Mouse (Mus musculus): ENCODE measurements at regions not wholly inside any gene's neighbourhood (a gene's known extent, or its start where the extent isn't known, plus 50 kb on each side); places are given as distances from the start of the nearest gene placed in this dataset.
"Not testable (repeated sequence)": the region's sequence is repeated elsewhere in the genome, so short reads cannot be mapped to it uniquely, and the experiment has no call there.

DNA sequence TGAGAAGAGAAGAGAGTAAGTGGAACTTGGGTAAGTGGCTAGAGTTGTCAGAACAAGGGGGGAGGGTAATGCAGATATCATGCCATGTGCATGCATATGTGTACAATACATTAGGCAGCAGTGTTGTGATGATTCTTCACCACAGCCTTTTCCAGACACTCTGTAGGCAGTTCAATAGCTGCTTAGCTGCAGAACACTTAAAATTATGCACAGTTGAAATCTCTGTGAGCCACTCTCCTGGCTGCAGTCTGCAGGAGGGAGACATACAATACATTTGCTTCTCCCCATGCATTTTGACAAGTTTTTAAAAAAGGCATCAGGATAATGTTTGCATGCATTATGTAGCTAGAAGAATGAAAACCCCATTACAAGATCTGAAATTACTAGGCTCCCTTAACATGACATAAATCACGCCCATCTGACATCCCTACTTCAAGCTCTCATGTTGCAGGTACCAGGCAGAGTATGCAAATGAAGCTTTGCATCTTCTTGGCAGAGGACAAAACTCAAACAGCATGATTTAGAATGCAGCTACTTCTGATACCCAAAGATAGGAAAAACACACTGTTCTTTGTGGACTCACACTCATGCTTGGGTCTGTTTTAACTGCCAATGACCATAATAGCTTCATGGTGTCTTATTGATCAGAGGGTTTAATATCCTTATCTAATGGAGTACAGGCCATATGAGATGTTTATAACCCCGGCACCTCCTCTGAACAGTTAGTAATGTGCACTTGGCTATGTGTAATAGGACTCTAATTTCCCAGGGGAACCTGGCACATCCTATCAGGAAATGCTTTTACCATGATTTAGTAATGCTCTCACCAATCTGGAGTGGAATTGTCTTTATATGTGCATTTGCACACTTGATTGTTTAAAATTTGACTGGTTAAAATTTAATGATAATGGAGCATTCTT is 640.9 kb upstream of the Marcks start:
- H3K4me2 ChIP-seq, result no peak overlapping the region
- H3K4me3 ChIP-seq, result no peak overlapping the region
- H3K27ac ChIP-seq, result no peak overlapping the region
- WGBS (ENCODE audit: insufficient replicate concordance), result 47% methylated on average over 2 of the region's 2 CpGs
- no peaks in the 10 kb centered on the region for H3K36me3 ChIP-seq
- no peaks in the 10 kb centered on the region for H3K27me3 ChIP-seq (replicated peaks)
- no peaks in the 10 kb centered on the region for H3K4me1 ChIP-seq
- H3K9ac ChIP-seq, result no peak overlapping the region
- H3K9me3 ChIP-seq (replicated peaks), result no peaks in the 10 kb centered on the region
- ATAC-seq, result no peak

DNA sequence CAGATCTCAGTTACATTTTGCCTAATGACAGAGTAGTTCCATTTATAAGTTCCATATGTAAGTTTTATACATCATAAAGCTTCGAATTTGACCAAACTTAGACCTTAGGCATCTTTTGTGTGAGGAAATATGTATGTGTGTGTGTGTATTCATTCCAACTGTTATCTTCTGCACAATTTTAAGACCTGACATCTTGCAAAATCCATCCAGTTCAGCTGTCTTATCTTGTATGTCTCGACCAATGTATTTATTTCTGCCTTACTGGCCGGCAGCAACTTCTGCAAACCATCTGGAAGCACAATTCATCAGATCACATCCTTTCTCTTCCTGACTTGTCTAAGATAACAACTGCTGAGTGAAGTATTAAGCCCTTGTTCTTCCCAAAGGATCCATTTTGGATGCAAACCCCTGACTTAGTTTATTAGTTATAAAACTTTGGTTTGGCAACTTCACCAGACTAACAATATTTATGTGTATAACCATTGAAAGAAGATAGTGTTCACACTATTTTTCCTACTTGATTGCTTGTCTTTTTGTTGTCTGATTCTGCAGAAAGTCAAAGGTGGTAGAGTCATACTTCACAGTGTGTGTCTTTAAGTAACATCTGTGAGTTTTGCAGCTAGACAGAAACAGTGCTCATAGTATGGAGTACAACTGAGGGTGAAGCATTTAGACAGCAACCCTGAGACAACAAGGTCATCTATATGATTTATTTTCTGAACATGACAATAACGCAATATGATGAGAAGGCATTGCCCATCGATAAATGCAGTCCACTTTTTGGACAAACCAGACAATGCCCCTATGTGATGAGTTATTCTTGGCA is 622.0 kb upstream of the Marcks start:
- H3K27ac ChIP-seq, result no peak overlapping the region
- no peaks in the 10 kb centered on the region for H3K9me3 ChIP-seq (replicated peaks)
- no peaks in the 10 kb centered on the region for H3K36me3 ChIP-seq
- whole genome bisulfite sequencing (ENCODE audit: insufficient replicate concordance), result 49% methylated on average over 5 of the region's 5 CpGs
- no peaks in the 10 kb centered on the region for H3K4me1 ChIP-seq
- H3K9ac ChIP-seq, result no peak overlapping the region
- H3K4me2 ChIP-seq, result no peak overlapping the region
- no peak for ATAC-seq
- no peaks in the 10 kb centered on the region for H3K27me3 ChIP-seq (replicated peaks)
- no peak overlapping the region for H3K4me3 ChIP-seq

DNA sequence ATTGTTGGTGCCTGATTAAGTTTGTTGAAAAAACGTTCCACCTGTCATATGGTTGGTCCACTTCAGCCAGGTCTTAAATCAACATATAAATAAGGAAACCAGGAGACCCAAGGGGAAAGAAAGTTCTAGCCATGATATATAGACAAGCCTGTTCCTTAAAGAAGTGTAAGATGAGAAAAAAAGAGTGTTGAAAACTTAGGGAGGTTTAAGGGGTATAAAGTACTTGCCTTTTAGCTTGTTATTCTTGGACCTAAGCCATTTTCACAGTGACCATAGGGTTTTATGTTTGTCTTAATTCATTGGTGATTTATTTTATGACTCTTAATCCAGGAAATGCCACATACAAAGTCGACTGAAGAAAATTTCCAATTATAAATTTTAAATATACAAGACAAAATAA is 602.9 kb upstream of the Marcks start:
- no peak for ATAC-seq
- WGBS (ENCODE audit: insufficient replicate concordance), result 28% methylated on average over 2 of the region's 2 CpGs

DNA sequence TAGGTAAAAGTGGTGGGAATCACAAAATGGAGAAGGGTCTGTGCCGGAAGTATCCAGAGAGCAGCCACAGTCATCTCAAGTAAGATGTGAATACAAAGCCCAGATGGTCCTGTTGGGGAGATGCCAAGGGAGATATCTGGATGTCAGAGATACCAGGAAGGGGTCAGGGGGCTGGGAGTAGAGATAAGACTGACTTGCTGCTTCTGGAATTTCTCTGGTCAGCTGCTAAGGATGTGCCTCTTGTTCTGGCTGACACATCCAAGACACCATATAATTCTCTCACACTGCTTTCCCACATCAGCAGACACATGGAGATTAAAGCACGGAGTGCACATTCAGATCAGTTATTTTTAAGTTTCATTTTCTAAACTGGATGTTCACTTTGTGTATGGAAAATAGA is 600.3 kb upstream of the Marcks start:
- no peak for ATAC-seq
- Histone ChIP-seq H3K4me1 (no peaks in the 10 kb centered on the region), H3K4me3 (no peak overlapping the region), H3K27me3 (replicated peaks) (no peaks in the 10 kb centered on the region), H3K9me3 (replicated peaks) (no peaks in the 10 kb centered on the region), H3K4me2 (no peak overlapping the region), H3K36me3 (no peaks in the 10 kb centered on the region), H3K27ac (no peak overlapping the region), H3K9ac (no peak overlapping the region)
- 26% methylated on average over 2 of the region's 2 CpGs for WGBS (ENCODE audit: insufficient replicate concordance)

More for the DNA sequence above, 602.9 kb upstream of the Marcks start:
- Histone ChIP-seq H3K4me2 (no peak overlapping the region), H3K4me3 (no peak overlapping the region), H3K27me3 (replicated peaks) (no peaks in the 10 kb centered on the region), H3K36me3 (no peaks in the 10 kb centered on the region), H3K4me1 (no peaks in the 10 kb centered on the region), H3K9ac (no peak overlapping the region), H3K9me3 (replicated peaks) (no peaks in the 10 kb centered on the region), H3K27ac (no peak overlapping the region)

DNA sequence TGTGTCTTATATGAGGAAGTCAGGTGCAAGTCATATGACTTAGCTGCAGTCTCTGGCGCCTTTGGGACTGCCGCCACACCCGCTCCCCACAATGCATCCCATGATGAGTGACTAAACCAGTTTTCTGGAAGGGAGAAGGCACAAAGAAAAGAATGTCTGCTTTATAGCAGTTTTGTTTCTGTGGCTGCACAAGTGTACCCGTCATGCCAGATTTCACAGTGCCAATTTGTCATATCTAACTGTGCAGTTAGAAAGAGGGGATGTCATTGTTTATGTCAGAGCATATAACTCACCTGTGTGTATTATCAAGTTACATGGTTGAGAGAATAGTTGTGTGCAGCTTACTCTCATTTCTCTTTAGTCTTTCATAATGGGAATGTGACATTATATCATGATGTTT is 586.9 kb upstream of the Marcks start:
- Histone ChIP-seq H3K4me1 (no peaks in the 10 kb centered on the region), H3K9ac (no peak overlapping the region), H3K9me3 (replicated peaks) (no peaks in the 10 kb centered on the region), H3K36me3 (no peaks in the 10 kb centered on the region), H3K27ac (no peak overlapping the region), H3K4me2 (no peak overlapping the region), H3K27me3 (replicated peaks) (no peaks in the 10 kb centered on the region), H3K4me3 (no peak overlapping the region)
- no peak for ATAC-seq
- WGBS (ENCODE audit: insufficient replicate concordance), result 83% methylated on average over 4 of the region's 4 CpGs

DNA sequence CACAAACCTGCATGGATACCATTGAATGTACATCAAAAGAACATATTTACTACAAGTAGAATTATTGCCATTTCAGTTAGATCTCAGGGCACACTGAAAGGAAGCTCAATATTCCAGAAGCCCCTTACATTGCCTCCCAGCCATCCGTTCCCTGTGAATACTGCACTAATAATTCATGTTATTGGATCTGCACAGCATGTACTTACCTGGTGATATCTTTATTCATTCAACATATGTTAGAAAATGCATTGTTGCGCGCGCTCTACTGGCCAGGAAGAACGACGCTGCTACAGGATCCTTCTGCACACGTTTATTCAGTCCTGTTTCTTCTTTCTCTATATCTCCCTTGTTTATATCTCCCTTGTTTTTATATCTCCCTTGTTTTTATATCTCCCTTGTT is 586.3 kb upstream of the Marcks start:
- 77% methylated on average over 7 of the region's 7 CpGs for WGBS (ENCODE audit: insufficient replicate concordance)
- H3K4me2 ChIP-seq; H3K9ac ChIP-seq; H3K4me3 ChIP-seq; ATAC-seq; H3K27me3 ChIP-seq (replicated peaks); H3K9me3 ChIP-seq (replicated peaks); H3K27ac ChIP-seq; H3K4me1 ChIP-seq; H3K36me3 ChIP-seq: not testable (repeated sequence)

DNA sequence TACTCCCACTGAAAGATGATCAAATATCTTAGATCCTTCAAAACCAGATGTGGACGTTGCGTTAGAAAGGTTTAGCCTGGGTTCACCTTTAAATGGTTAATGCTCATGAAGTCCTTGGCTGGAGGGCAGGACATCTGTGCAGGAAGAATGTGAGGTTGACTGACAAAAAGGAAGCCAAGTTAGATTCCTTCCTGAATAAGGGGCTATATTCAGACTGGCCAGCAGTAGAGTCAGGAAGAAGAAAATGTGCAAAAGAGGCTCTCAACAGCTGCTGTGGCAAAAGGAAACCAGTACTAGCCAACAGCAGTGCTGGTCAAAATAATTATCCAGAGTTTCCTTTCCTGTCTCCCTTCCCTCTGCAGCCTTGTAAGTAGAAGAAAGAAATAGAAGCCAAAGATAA is 582.0 kb upstream of the Marcks start:
- no peak for ATAC-seq
- 52% methylated on average over 2 of the region's 2 CpGs for WGBS (ENCODE audit: insufficient replicate concordance)

DNA sequence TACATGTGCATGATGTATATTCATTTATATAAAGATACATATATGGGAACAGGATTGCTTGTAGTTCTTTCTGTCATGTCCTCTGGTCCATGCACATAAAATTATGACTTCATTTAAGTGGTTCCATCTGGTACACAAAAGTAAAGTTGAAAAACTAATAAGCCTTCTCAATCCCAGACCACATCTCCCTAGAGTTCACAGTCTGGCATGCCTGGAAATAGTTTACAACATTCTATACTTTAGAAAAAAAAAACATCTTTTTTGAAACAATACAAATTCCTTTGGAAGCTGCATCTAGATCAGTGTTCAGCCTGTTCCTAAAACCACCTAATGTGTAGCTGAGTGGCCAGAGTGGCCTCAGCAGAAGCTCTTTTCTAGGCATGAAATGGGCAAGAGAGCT is 578.2 kb upstream of the Marcks start:
- H3K9ac ChIP-seq, result no peak overlapping the region
- no peak overlapping the region for H3K27ac ChIP-seq
- ATAC-seq, result no peak
- no peak overlapping the region for H3K4me2 ChIP-seq
- H3K4me1 ChIP-seq, result no peaks in the 10 kb centered on the region
- no peaks in the 10 kb centered on the region for H3K36me3 ChIP-seq
- H3K4me3 ChIP-seq, result no peak overlapping the region
- no peaks in the 10 kb centered on the region for H3K9me3 ChIP-seq (replicated peaks)
- no peaks in the 10 kb centered on the region for H3K27me3 ChIP-seq (replicated peaks)

More for the DNA sequence above, 582.0 kb upstream of the Marcks start:
- no peak overlapping the region for H3K4me2 ChIP-seq
- H3K27ac ChIP-seq, result no peak overlapping the region
- no peaks in the 10 kb centered on the region for H3K27me3 ChIP-seq (replicated peaks)
- no peak overlapping the region for H3K9ac ChIP-seq
- no peaks in the 10 kb centered on the region for H3K9me3 ChIP-seq (replicated peaks)
- no peak overlapping the region for H3K4me3 ChIP-seq
- no peaks in the 10 kb centered on the region for H3K36me3 ChIP-seq
- H3K4me1 ChIP-seq, result no peaks in the 10 kb centered on the region

DNA sequence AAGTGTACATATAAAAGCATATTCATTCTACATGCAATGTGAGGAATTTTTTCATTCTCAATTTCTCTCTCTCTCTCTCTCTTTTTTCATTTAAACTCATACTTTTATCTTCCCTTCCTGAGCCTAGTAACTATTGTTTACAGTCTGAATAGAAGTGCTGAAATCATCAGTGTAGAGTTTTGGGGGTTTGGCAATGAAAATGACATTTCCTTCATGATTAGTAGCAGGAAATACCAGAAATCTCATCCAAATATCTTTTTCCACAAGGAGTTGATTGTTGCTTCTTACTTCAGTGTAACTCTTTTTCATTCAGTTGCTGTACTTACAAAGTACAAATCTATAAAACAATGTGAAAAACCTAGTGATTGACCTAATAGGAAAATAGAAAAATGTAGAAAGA is 572.7 kb upstream of the Marcks start:
- ATAC-seq, result no peak
- H3K27me3 ChIP-seq (replicated peaks), result no peaks in the 10 kb centered on the region
- H3K4me1 ChIP-seq, result no peaks in the 10 kb centered on the region
- no peaks in the 10 kb centered on the region for H3K36me3 ChIP-seq
- no peak overlapping the region for H3K27ac ChIP-seq
- H3K9me3 ChIP-seq (replicated peaks), result no peaks in the 10 kb centered on the region
- H3K9ac ChIP-seq, result no peak overlapping the region
- H3K4me2 ChIP-seq, result no peak overlapping the region
- H3K4me3 ChIP-seq, result no peak overlapping the region

DNA sequence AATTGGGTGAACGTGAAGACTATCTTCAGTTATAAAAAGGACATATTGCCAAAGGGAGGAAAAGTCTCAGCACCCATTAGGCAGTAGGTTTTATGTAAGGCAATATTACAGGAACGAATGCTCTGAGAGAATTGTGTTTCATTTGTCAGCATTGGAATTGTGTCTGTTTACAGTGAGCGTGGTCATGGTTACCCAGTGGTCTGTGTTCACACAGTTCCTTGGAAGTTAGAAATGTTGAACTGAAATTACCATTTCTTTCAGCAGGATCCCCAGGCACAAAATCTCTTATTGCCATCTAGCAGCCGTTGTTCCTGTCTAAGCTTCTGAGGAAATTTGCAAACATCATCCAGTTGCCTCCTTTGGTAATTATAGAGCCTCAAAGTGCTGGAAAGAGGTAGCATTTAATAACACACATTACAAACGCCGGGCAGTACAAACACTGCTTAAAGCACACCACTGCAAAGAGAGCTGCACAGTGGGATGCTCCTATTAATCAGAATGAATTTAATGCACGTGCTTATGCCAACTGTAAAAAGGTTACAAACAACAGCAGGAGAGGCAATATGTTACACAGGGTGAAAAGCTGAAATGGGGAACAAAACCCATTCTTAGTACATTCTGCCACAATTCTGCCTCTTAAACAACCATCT is 555.4 kb upstream of the Marcks start:
- no peak for ATAC-seq
- no peak overlapping the region for H3K4me2 ChIP-seq
- H3K9ac ChIP-seq, result no peak overlapping the region
- H3K4me3 ChIP-seq, result no peak overlapping the region
- no peaks in the 10 kb centered on the region for H3K36me3 ChIP-seq
- H3K27me3 ChIP-seq (replicated peaks), result no peaks in the 10 kb centered on the region
- H3K4me1 ChIP-seq, result no peaks in the 10 kb centered on the region
- no peak overlapping the region for H3K27ac ChIP-seq
- 60% methylated on average over 7 of the region's 7 CpGs for WGBS (ENCODE audit: insufficient replicate concordance)
- no peaks in the 10 kb centered on the region for H3K9me3 ChIP-seq (replicated peaks)

DNA sequence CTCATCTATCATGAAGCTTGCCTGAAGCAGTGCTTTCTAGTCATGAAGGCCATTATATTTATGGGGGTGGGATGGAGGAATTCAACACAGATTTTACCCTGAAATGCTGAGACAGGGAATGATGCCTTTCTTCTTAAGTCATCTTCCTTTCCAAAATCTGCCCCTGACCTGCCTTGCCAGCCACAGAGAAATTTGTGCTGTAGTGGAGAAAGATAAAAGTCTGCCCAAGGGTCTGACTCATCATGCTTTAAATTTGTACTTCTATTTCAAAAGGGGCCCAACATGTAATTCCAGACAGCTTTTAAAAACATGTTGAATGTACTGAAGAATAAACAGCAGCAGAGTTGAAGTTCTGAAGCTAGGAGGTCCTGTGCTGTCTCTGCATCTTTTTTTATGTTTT is 554.1 kb upstream of the Marcks start:
- Histone ChIP-seq H3K4me1 (no peaks in the 10 kb centered on the region), H3K27ac (no peak overlapping the region), H3K27me3 (replicated peaks) (no peaks in the 10 kb centered on the region), H3K36me3 (no peaks in the 10 kb centered on the region), H3K9ac (no peak overlapping the region), H3K4me3 (no peak overlapping the region), H3K9me3 (replicated peaks) (no peaks in the 10 kb centered on the region), H3K4me2 (no peak overlapping the region)
- no peak for ATAC-seq

DNA sequence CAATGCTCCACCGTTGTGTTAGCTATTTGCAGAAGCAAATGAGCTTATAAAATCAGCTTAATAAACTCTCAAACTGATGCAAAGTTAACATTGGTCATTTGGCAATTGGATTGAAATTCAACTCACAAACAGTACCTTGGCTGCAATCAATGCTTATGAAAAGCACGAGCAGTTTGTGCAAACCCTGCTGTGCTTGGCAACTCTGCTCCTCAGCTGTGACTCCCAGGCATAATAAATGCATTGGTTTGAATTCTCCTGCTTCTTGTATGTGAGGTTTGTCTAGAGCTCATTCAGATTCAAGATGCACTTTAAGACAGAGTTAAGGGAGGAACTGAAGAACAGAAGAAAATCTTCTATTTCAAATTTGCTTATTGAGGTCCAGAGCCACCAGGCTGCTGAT is 553.2 kb upstream of the Marcks start:
- ATAC-seq, result no peak
- Histone ChIP-seq H3K4me1 (no peaks in the 10 kb centered on the region), H3K4me3 (no peak overlapping the region), H3K27me3 (replicated peaks) (no peaks in the 10 kb centered on the region), H3K4me2 (no peak overlapping the region), H3K27ac (no peak overlapping the region), H3K9me3 (replicated peaks) (no peaks in the 10 kb centered on the region), H3K9ac (no peak overlapping the region), H3K36me3 (no peaks in the 10 kb centered on the region)
- 53% methylated on average over 2 of the region's 2 CpGs for WGBS (ENCODE audit: insufficient replicate concordance)

Data from liver, embryonic 12.5 days (tissue).